Mouse (Mus musculus): ENCODE data around the gene Rin1. TPM values are rescaled to one million over a fixed set of nuclear protein-coding genes. Genes with fewer than 3 reads are reported as not detected.
"Not testable (repeated sequence)": the region's sequence is repeated elsewhere in the genome, so short reads cannot be mapped to it uniquely, and the experiment has no call there.

Gene Rin1
- polyA plus RNA-seq, 1 experiment from 2014 or later = 2.0 TPM

DNA sequence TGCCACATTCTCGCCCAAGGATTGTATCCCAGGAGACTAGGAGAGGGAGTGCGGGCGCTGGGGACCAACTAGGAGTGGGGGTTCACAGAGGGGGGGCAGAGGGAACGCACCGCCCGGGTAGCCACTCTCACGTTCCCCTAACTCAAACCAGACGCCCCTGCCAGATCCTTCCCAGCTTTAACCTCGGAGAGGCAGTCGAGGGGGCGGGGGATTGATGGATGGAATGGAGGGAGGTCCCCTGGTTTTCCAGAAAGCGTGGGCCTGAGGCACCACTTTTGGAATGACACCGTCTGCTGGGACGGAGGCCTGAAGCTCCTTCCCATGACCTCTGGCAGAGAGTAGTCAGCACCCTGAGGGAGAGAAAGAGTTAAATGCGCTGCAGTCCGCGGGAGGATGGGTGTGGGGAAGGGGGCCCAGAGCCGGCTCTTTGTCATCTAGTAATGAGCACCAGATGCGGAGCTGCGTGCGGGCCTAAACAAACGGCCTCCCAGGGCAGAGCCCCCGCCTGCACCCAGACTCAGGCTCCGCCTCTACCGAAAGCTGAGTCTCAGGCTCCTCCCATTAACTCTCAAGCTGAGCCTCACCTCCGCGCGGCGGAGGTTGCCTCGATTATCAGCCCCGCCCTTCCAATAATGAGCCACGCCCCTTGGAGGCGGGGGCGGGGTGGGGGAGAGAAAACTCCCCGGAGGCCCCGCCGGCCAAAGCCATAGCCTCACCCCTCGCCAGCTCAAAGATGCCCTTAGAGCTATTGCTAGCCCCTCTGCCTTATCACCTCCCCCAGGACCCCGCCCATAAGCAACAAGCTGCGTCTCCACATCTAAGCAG, 21.5 kb downstream of the Rin1 start:
- H3K4me2 ChIP-seq (replicated peaks) = peak overlapping the region; percentile 67
- no peaks in the 10 kb centered on the region for H3K9me3 ChIP-seq
- H3K36me3 ChIP-seq = no peaks in the 10 kb centered on the region
- peak overlapping the region; percentile 40 for H3K4me3 ChIP-seq
- H3K27ac ChIP-seq (replicated peaks) = peak overlapping the region; percentile 66
- 1% methylated on average over 39 of the region's 40 CpGs for WGBS
- H3K27me3 ChIP-seq = peaks cover 69% of the 10 kb centered on the region
- ATAC-seq (ENCODE audit: low FRiP score, low read depth) = peak; percentile 85
- peak overlapping the region; percentile 54 for H3K9ac ChIP-seq (replicated peaks)
- peaks cover 57% of the 10 kb centered on the region for H3K4me1 ChIP-seq

DNA sequence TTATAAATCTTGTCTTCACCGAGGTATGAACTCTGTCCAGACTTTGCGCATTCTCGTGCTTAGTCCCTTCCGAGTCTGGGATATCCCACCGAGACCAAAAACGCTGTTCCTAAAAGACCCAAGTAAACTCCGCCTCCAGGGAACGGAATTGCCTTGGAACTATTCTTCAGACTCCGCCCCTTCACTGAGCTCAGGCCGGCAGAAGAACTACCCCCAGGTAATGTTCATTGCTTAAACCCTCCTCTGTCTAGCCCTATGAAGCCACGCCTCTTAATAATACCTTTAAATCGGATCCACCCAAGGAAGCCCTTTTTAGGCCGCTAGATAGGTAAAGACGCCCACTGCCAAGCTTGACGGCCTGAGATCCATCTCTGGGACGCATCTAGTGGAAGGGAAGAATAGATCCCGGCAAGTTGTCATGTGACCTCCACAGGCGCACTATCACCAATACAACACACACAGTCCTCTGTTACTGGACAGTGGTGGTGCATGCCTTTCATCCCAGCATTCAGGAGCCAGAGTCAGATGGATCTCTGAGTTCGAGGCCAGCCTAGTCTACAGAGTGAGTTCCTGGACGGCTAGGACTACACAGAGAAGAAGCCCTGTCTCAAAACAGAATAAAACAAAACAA, 22.2 kb downstream of the Rin1 start:
- Histone ChIP-seq H3K27me3 (peaks cover 61% of the 10 kb centered on the region), H3K4me1 (peaks cover 49% of the 10 kb centered on the region), H3K4me2 (replicated peaks) (peak overlapping the region; percentile 67), H3K36me3 (no peaks in the 10 kb centered on the region), H3K9me3 (no peaks in the 10 kb centered on the region), H3K4me3 (peak overlapping the region; percentile 40), H3K27ac (replicated peaks) (0 out of 2 replicates have a peak overlapping the region, but pooled peaks have one; percentile 66), H3K9ac (replicated peaks) (peak overlapping the region; percentile 54)
- ATAC-seq (ENCODE audit: low FRiP score, low read depth) = peak; percentile 11
- WGBS = 3% methylated on average over 20 of the region's 20 CpGs

DNA sequence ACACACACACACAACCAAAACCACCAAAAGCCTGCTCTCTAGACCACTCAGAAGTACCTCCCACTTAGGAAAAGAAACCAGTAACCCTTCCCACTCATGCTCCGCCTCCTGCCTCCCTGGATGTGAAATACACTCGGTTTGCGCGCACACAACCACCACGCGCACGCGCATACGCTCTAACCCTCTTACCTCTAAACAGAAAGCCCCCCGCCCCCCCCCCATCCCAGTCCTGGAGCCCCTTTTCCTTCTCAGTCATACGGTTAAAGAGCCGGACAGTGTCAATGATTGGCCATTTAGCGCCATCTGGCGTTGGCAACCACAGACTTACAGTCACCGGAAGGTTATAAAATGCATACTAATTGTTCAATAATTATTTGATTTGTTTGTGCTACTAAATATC, 22.7 kb downstream of the Rin1 start:
- Histone ChIP-seq H3K4me1 (peaks cover 44% of the 10 kb centered on the region), H3K4me3 (peak overlapping the region; percentile 40), H3K9me3 (no peaks in the 10 kb centered on the region), H3K9ac (replicated peaks) (no peak overlapping the region), H3K27me3 (peaks cover 56% of the 10 kb centered on the region), H3K36me3 (no peaks in the 10 kb centered on the region), H3K4me2 (replicated peaks) (peak overlapping the region; percentile 67), H3K27ac (replicated peaks) (no peak overlapping the region)
- ATAC-seq (ENCODE audit: low FRiP score, low read depth) = peak; percentile 17; the same call in 1 of the 2 replicates
- 2% methylated on average over 15 of the region's 15 CpGs for WGBS

DNA sequence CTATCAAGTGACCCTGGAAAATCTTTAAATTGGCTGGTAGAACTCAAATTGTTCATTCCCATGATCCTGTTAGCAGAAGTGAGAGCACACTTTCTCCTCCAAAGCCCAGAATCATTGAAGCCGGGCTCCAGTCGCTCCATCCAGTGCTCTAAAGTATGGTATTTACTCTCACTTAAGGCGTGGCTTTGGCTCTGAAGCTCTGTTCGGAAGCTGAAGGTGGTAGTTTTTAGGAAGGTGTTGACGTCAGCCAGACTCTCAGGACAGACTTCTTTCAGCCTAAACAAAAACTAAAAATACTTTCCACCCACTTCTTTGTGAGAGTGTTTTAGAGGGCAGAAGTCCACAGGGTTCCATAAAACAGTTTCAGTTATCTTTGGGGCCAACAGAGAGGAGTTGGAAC, 23.2 kb downstream of the Rin1 start:
- Histone ChIP-seq H3K4me1 (peaks cover 39% of the 10 kb centered on the region), H3K9ac (replicated peaks) (no peak overlapping the region), H3K27me3 (peaks cover 55% of the 10 kb centered on the region), H3K36me3 (no peaks in the 10 kb centered on the region), H3K4me3 (no peak overlapping the region), H3K27ac (replicated peaks) (no peak overlapping the region), H3K9me3 (no peaks in the 10 kb centered on the region), H3K4me2 (replicated peaks) (no peak overlapping the region)
- 51% methylated on average over 5 of the region's 5 CpGs for WGBS
- ATAC-seq (ENCODE audit: low FRiP score, low read depth) = no peak

DNA sequence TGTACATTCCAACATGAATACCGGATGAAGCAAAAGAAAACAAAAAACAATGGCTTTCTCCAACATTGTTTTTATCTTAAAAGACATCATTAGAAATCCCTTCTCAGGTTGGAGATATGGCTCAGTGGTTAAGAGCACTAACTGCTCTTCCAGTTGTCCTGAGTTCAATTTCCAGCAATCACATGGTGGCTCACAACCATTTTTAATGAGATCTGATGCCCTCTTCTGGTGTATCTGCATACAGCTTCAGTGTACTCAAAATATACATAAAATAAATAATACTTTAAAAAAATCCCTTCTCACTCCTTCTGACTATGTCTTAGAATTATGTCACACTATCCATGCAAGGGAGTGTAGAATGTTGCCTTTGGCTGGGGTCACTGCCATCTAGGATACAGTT, 29.0 kb downstream of the Rin1 start:
- Histone ChIP-seq H3K36me3 (no peaks in the 10 kb centered on the region), H3K4me2 (replicated peaks) (no peak overlapping the region), H3K4me3 (no peak overlapping the region), H3K9me3 (no peaks in the 10 kb centered on the region), H3K27ac (replicated peaks) (no peak overlapping the region), H3K4me1 (no peaks in the 10 kb centered on the region), H3K9ac (replicated peaks) (no peak overlapping the region), H3K27me3 (peaks cover 64% of the 10 kb centered on the region)
- ATAC-seq (ENCODE audit: low FRiP score, low read depth) = no peak
- 95% methylated on average over 1 of the region's 1 CpGs for WGBS

DNA sequence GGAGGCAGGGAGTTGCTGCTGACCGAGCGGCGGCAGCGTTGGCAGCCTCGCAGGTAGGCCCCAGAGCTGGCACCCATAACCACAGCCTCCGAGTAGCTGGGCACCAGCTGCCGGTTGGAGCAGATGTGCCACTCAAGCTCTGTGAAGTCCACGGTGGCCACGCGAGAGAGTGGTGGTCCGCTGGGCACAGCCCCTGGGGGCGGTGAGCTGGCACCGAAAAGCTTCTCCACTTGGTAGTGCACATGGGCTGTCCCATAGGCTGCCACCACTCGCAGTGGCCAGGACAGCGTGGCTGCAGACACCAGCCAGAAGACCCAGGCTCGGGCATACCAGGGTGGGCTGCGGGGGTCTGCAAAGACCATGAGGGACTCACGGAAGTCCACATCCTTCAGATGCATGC, 31.7 kb downstream of the Rin1 start:
- no peaks in the 10 kb centered on the region for H3K9me3 ChIP-seq
- no peak for ATAC-seq (ENCODE audit: low FRiP score, low read depth)
- H3K27ac ChIP-seq (replicated peaks) = no peak overlapping the region
- H3K4me2 ChIP-seq (replicated peaks) = no peak overlapping the region
- H3K4me3 ChIP-seq = no peak overlapping the region
- peaks cover 77% of the 10 kb centered on the region for H3K27me3 ChIP-seq
- H3K4me1 ChIP-seq = peaks cover 9% of the 10 kb centered on the region
- WGBS = 67% methylated on average over 18 of the region's 18 CpGs
- no peak overlapping the region for H3K9ac ChIP-seq (replicated peaks)
- no peaks in the 10 kb centered on the region for H3K36me3 ChIP-seq

DNA sequence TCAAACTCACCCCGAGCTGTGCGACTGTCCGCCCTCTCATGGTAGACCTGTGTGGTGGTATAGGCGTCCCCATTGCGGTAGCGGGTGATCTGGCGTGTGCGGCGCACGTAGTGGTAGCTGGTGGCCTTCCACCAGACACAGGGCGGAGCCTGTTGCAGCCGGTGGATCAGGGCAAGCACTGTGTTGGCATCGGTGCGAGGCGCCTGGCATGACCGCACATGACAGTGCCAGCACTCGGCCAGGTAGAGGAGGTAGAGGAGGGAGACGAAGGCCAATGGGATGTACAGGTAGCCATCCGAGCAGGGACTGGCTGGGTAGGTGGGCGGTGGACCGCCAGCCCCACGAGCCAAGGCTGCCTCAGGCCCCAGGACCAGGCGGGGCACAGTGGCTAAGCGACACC, 32.3 kb downstream of the Rin1 start:
- no peak overlapping the region for H3K27ac ChIP-seq (replicated peaks)
- H3K9ac ChIP-seq (replicated peaks) = no peak overlapping the region
- H3K36me3 ChIP-seq = no peaks in the 10 kb centered on the region
- H3K27me3 ChIP-seq = peaks cover 77% of the 10 kb centered on the region
- no peak for ATAC-seq (ENCODE audit: low FRiP score, low read depth)
- H3K4me2 ChIP-seq (replicated peaks) = no peak overlapping the region
- H3K4me1 ChIP-seq = peaks cover 14% of the 10 kb centered on the region
- H3K4me3 ChIP-seq = no peak overlapping the region
- H3K9me3 ChIP-seq = no peaks in the 10 kb centered on the region
- WGBS = 77% methylated on average over 24 of the region's 24 CpGs

DNA sequence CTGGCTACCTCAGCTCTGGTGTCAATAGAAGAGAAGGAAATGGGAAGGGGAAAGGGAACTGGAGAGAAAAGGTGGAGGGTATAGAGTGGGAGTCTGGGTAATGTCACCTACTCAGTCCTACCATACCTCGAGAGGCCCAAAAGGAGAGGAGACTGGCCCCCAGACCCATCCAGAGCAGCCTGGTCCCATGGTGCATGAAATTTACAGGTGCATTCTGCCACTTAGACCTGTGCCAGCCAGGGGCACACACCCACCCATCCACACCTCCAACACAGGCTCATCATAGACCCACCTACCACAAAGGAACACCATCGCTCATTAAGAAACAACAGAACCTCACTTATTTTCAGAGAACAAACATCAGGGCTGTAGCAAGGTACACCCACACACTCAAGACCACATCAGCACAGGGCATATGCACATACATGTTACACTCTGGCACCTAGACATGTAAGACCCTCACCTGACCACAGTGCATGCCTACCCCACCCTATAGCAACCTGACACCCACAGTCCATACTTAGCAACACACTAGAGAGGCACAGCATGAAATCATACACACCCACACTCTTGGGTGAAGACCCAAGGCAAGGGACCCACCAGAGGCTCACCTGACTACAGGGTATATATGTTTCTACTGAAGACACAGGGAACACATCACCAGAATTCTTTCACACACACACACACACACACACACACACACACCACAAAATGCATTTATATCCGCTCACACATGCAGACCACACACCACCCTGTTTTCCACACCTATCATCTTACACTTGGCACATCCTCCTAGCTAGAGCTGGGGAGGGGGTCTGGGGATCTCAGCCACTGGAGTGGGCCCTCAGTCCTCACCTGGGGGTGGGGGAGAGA, 33.9 kb downstream of the Rin1 start:
- Histone ChIP-seq H3K4me1 (peaks cover 22% of the 10 kb centered on the region), H3K9me3 (no peaks in the 10 kb centered on the region), H3K27me3 (peaks cover 73% of the 10 kb centered on the region), H3K9ac (replicated peaks) (no peak overlapping the region), H3K27ac (replicated peaks) (no peak overlapping the region), H3K4me3 (peak overlapping the region; percentile 47; the same call in 1 of the 2 replicates), H3K4me2 (replicated peaks) (peak overlapping the region; percentile 72; the same call in 1 of the 2 replicates), H3K36me3 (no peaks in the 10 kb centered on the region)
- 75% methylated on average over 3 of the region's 3 CpGs for WGBS
- ATAC-seq (ENCODE audit: low FRiP score, low read depth) = no peak

DNA sequence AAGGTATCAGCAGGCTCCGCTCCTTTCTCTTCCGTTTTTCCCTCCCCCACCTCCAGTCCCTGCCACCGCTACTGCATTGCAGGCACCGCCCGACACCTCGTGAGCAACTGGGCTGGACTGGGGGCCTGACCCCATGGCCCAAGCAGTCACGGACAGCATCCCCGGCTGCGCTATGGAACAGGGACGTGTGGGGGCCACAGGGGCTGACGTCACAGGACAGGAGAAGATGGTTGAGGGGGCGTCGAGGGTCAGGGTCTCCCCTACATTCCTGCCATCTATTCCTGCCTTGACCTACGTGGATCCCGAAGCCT, 34.5 kb downstream of the Rin1 start:
- 7% methylated on average over 15 of the region's 15 CpGs for WGBS
- Histone ChIP-seq H3K27me3 (peaks cover 70% of the 10 kb centered on the region), H3K9ac (replicated peaks) (peak overlapping the region; percentile 56; the same call in 1 of the 2 replicates), H3K27ac (replicated peaks) (no peak overlapping the region), H3K4me3 (peak overlapping the region; percentile 47), H3K4me1 (peaks cover 27% of the 10 kb centered on the region), H3K4me2 (replicated peaks) (peak overlapping the region; percentile 72), H3K9me3 (no peaks in the 10 kb centered on the region), H3K36me3 (no peaks in the 10 kb centered on the region)
- ATAC-seq (ENCODE audit: low FRiP score, low read depth) = no peak

DNA sequence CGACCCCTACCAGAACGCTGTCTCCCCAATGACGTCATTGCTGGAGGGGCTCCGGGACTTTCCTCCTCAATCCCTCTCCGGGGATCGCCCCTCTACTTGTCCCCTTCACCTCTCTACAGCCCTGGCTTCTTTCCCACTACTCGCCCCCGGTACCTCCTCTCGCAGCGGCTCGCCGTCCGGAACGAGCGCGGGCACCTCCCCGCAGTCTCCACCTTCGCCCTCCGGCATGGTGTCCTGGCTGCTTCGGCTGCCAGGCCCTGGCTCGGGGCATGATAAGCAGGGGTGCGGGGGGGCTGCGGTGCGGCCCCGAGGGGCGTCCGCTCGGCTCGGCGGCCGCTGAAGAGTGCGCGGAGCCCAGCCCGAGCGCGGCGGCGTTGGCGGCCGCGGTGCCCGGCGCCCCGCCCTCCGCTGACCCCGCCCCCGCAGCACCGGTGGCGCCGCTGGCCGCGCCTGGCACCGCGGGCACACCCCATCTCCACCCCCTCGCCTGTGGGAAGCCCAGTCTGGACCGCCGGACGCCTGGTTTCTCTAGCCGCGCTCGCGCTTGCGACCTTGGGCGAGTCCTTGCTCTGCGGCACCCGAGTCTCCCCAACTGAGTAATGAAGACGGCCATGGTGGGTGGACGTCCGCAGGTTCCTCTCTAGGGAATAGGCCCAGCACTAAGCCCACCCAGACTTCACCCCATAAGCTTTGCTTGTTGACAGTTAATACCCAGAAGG, 35.0 kb downstream of the Rin1 start, which contains the start of gene Tmem151a:
TSS of gene Tmem151a (minus strand) at position 387 of the 719 bp plus-strand sequence.
- no peak within 1 kb of the TSS for H3K27ac ChIP-seq (replicated peaks)
- H3K4me2 ChIP-seq (replicated peaks) = peak within 1 kb of the TSS; percentile 72
- H3K27me3 ChIP-seq = peaks cover 64% of the 10 kb centered on the region
- ATAC-seq (ENCODE audit: low FRiP score, low read depth) = no peak
- H3K36me3 ChIP-seq = peaks cover 1% of the 10 kb centered on the region; the same call in 1 of the 2 replicates
- no peaks in the 10 kb centered on the region for H3K9me3 ChIP-seq
- peaks cover 27% of the 10 kb centered on the region for H3K4me1 ChIP-seq
- H3K9ac ChIP-seq (replicated peaks) = peak within 1 kb of the TSS; percentile 56
- WGBS = under 1% methylated on average over 69 of the region's 69 CpGs
- peak within 1 kb of the TSS; percentile 47 for H3K4me3 ChIP-seq

DNA sequence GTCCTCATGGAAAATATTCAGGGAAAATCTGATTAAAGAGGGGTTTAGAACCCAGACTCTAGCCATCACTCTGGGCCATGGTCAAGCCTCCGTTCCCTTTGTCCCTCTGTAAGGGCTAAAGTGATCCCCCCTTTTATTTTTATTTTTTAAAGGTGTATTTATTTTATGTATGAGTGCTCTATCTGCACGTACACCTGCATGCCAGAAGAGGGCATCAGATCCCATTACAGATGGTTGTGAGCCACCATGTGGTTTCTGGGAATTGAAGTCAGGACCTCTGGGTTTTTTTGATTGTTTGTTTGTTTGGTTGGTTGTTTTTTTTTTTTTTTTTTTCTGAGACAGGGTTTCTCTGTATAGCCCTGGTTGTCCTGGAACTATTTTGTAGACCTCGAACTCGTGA, 36.3 kb downstream of the Rin1 start:
- not testable (repeated sequence) for H3K9me3 ChIP-seq; ATAC-seq (ENCODE audit: low FRiP score, low read depth); H3K4me2 ChIP-seq (replicated peaks); H3K4me3 ChIP-seq; H3K9ac ChIP-seq (replicated peaks); H3K27ac ChIP-seq (replicated peaks)
- Histone ChIP-seq H3K27me3 (peaks cover 52% of the 10 kb centered on the region), H3K36me3 (peaks cover 12% of the 10 kb centered on the region), H3K4me1 (peaks cover 27% of the 10 kb centered on the region)
- 71% methylated on average over 4 of the region's 4 CpGs for WGBS

Measured in midbrain, embryonic 12.5 days (tissue).